Mouse (Mus musculus) limb, embryonic 10.5 days (tissue): ENCODE measurements around the gene Zfp566. TPM values are rescaled to one million over a fixed set of nuclear protein-coding genes. Genes with fewer than 3 reads are reported as not detected.

Experiments
- DNase-seq: peaks from one replicate; pipeline ENCODE4 v3.0.0-alpha.2; 2017; ENCODE audit warnings: low spot score
- H3K27ac ChIP-seq: fragments of 300-500 bp; sonication (generic); 2 replicates; pipeline ENCODE4 v1.5.1; 2016; ENCODE audit warnings: mild to moderate bottlenecking
- H3K27me3 ChIP-seq: fragments of 300-500 bp; sonication (generic); 2 replicates; pipeline ENCODE4 v1.6.1; 2016; ENCODE audit warnings: low read depth, mild to moderate bottlenecking; ENCODE audit not compliant: poor library complexity, severe bottlenecking
- H3K36me3 ChIP-seq: fragments of 300-500 bp; sonication (generic); 2 replicates; pipeline ENCODE4 v1.6.1; 2016; ENCODE audit warnings: mild to moderate bottlenecking, moderate library complexity
- H3K4me1 ChIP-seq: fragments of 300-500 bp; sonication (generic); 2 replicates; pipeline ENCODE4 v1.6.1; 2016
- H3K4me3 ChIP-seq: fragments of 300-500 bp; sonication (generic); 2 replicates; pipeline ENCODE4 v1.5.1; 2016; ENCODE audit warnings: mild to moderate bottlenecking, moderate library complexity
- H3K9me3 ChIP-seq: fragments of 300-500 bp; sonication (generic); replicated peaks from 2 replicates; pipeline ENCODE4 v1.6.1; 2016; ENCODE audit warnings: mild to moderate bottlenecking
- WGBS: fragments of 180-500 bp; shearing (Covaris S2); methylation state at CpG from one replicate; pipeline ENCODE4 v1.1.7; 2016; 5-methylcytosine and 5-hydroxymethylcytosine counted together
- microRNA-seq: library from miRNA; unstranded; fragments of <30 nt; microRNA quantifications from one replicate; pipeline ENCODE4, GENCODE M21; 2017
- polyA plus RNA-seq: library from polyadenylated mRNA; unstranded; fragments of >200 nt; fragmentation: Nextera tagmentation; extraction: Ambion mirVana; gene quantifications from 2 replicates; pipeline ENCODE4 v1.2.1, GENCODE M21; 2016

Gene Zfp566
- polyA plus RNA-seq, 1 experiment from 2014 or later: 23.6 TPM

- 0 out of 2 replicates have a peak, but pooled peaks cover 2% of the 10 kb centered on the region for H3K4me1 ChIP-seq
Observed at GRCm38 (mm10) chr7:30044354-30044753, 46.0 kb downstream of the Zfp566 start.

GRCm38 (mm10) chr7:30034331-30034730 lies 56.0 kb downstream of the Zfp566 start:
- Histone ChIP-seq H3K27ac (no peak overlapping the region), H3K4me3 (no peak overlapping the region), H3K27me3 (no peaks in the 10 kb centered on the region), H3K36me3 (peaks cover 16% of the 10 kb centered on the region), H3K4me1 (no peaks in the 10 kb centered on the region), H3K9me3 (no peaks in the 10 kb centered on the region)
- no peak for DNase-seq
- WGBS: 95% methylated on average over 12 of the region's 12 CpGs

More at GRCm38 (mm10) chr7:30044354-30044753, 46.0 kb downstream of the Zfp566 start:
- Histone ChIP-seq H3K36me3 (peaks cover 6% of the 10 kb centered on the region; the same call in 1 of the 2 replicates), H3K4me3 (no peak overlapping the region), H3K27me3 (no peaks in the 10 kb centered on the region), H3K27ac (no peak overlapping the region), H3K9me3 (no peaks in the 10 kb centered on the region)
- DNase-seq: no peak
- 61% methylated on average over 9 of the region's 9 CpGs for WGBS

GRCm38 (mm10) chr7:30031379-30031778 lies 58.9 kb downstream of the Zfp566 start:
- 94% methylated on average over 3 of the region's 3 CpGs for WGBS
- Histone ChIP-seq H3K27me3 (no peaks in the 10 kb centered on the region), H3K9me3 (no peaks in the 10 kb centered on the region), H3K36me3 (peaks cover 23% of the 10 kb centered on the region), H3K27ac (no peak overlapping the region), H3K4me1 (peaks cover 9% of the 10 kb centered on the region; the same call in 1 of the 2 replicates), H3K4me3 (no peak overlapping the region)
- no peak for DNase-seq

GRCm38 (mm10) chr7:30030677-30031076 lies 59.6 kb downstream of the Zfp566 start:
- WGBS: 35% methylated on average over 6 of the region's 6 CpGs
- no peaks in the 10 kb centered on the region for H3K27me3 ChIP-seq
- no peak overlapping the region for H3K4me3 ChIP-seq
- H3K27ac ChIP-seq: no peak overlapping the region
- H3K4me1 ChIP-seq: peaks cover 12% of the 10 kb centered on the region; the same call in 1 of the 2 replicates
- DNase-seq: no peak
- peaks cover 29% of the 10 kb centered on the region for H3K36me3 ChIP-seq
- H3K9me3 ChIP-seq: no peaks in the 10 kb centered on the region

GRCm38 (mm10) chr7:30028572-30028971 lies 61.8 kb downstream of the Zfp566 start:
- no peak overlapping the region for H3K27ac ChIP-seq
- H3K9me3 ChIP-seq: no peaks in the 10 kb centered on the region
- DNase-seq: no peak
- H3K4me3 ChIP-seq: no peak overlapping the region
- H3K36me3 ChIP-seq: peaks cover 48% of the 10 kb centered on the region
- H3K4me1 ChIP-seq: peaks cover 12% of the 10 kb centered on the region; the same call in 1 of the 2 replicates
- 91% methylated on average over 3 of the region's 3 CpGs for WGBS
- H3K27me3 ChIP-seq: no peaks in the 10 kb centered on the region

Small RNA genes within 50 kb of the gene (microRNA-seq; reads per million reads assigned to microRNA genes)
- not detected for gene Gm23368

Other genes with a start within 250 kb of the Zfp566 start
- 8.5 and 8.7 TPM in 2 replicates for gene Zfp940, start 236.9 kb downstream of the Zfp566 start, polyA plus RNA-seq
- gene Zfp420, start 230.5 kb downstream of the Zfp566 start, polyA plus RNA-seq: 7.2 and 10.6 TPM in 2 replicates
- gene Zfp27, start 184.0 kb downstream of the Zfp566 start, polyA plus RNA-seq: 10.4 and 11.9 TPM in 2 replicates
- gene Zfp383, start 182.3 kb downstream of the Zfp566 start, polyA plus RNA-seq: 3.4 and 4.7 TPM in 2 replicates
- gene Zfp74, start 136.4 kb downstream of the Zfp566 start, polyA plus RNA-seq: 11.5 and 15.9 TPM in 2 replicates
- 35.6 and 37.3 TPM in 2 replicates for gene Zfp568, start 106.6 kb downstream of the Zfp566 start, polyA plus RNA-seq
- 2.5 and 3.6 TPM in 2 replicates for gene Zfp14, start 39.1 kb downstream of the Zfp566 start, polyA plus RNA-seq
- 4.4 and 5.3 TPM in 2 replicates for gene Zfp82, start 17.6 kb downstream of the Zfp566 start, polyA plus RNA-seq
- gene Gm26920, start 117 bp downstream of the Zfp566 start, polyA plus RNA-seq: 2.4 and 3.3 TPM in 2 replicates
- 107 and 129 TPM in 2 replicates for gene Zfp260, start 4.2 kb upstream of the Zfp566 start, polyA plus RNA-seq
- 7.9 and 10.3 TPM in 2 replicates for gene Zfp382, start 31.4 kb upstream of the Zfp566 start, polyA plus RNA-seq
- gene Zfp146, start 79.2 kb upstream of the Zfp566 start, polyA plus RNA-seq: 14.8 and 19.6 TPM in 2 replicates
- gene Cox7a1, start 93.6 kb upstream of the Zfp566 start, polyA plus RNA-seq: 1.4 and 1.8 TPM in 2 replicates
- gene Capns1, start 108.3 kb upstream of the Zfp566 start, polyA plus RNA-seq: 57.6 and 66.5 TPM in 2 replicates
- 170 and 175 TPM in 2 replicates for gene Polr2i, start 141.4 kb upstream of the Zfp566 start, polyA plus RNA-seq
- gene Tbcb, start 141.7 kb upstream of the Zfp566 start, polyA plus RNA-seq: 261 and 262 TPM in 2 replicates
- not detected in 2 replicates for gene Ovol3, start 145.2 kb upstream of the Zfp566 start, polyA plus RNA-seq
- 0.15 and 0.25 TPM in 2 replicates for gene Thap8, start 189.6 kb upstream of the Zfp566 start, polyA plus RNA-seq
- gene Wdr62, start 189.9 kb upstream of the Zfp566 start, polyA plus RNA-seq: 15.1 and 15.5 TPM in 2 replicates
- gene Clip3, start 201.2 kb upstream of the Zfp566 start, polyA plus RNA-seq: 37.8 and 51.7 TPM in 2 replicates
- gene Alkbh6, start 218.2 kb upstream of the Zfp566 start, polyA plus RNA-seq: 93.3 and 107 TPM in 2 replicates
- gene Syne4, start 224.3 kb upstream of the Zfp566 start, polyA plus RNA-seq: 52.9 and 92.3 TPM in 2 replicates
- 2.1 and 4.2 TPM in 2 replicates for gene E130208F15Rik, start 231.2 kb upstream of the Zfp566 start, polyA plus RNA-seq
- 18.3 and 18.4 TPM in 2 replicates for gene Sdhaf1, start 233.4 kb upstream of the Zfp566 start, polyA plus RNA-seq